Mouse (Mus musculus) frontal cortex, postnatal 36 days (tissue): ENCODE data around the gene Olfr781.
"Not testable (repeated sequence)": the region's sequence is repeated elsewhere in the genome, so short reads cannot be mapped to it uniquely, and the experiment has no call there.

Source experiments
- DNase-seq, 2 experiments: peaks; one replicate each; pipeline ENCODE4 v3.0.0; 2022; ENCODE audit warnings: low spot score in 2 of 2

Gene Olfr781

GRCm38 (mm10) chr10:129328554-129328953, at the start of gene Olfr781:
Gene Olfr781 (plus strand): TSS chr10:129328854.
- DNase-seq = no peak

- not testable (repeated sequence) for DNase-seq
Observed at GRCm38 (mm10) chr10:129312973-129313372, 15.7 kb upstream of the Olfr781 start.

- DNase-seq = not testable (repeated sequence)
Observed at GRCm38 (mm10) chr10:129313521-129313920, 15.1 kb upstream of the Olfr781 start.

GRCm38 (mm10) chr10:129317817-129318216, 10.8 kb upstream of the Olfr781 start, which contains the start of gene Olfr780:
Gene Olfr780 (plus strand): TSS chr10:129318117.
- DNase-seq = no peak

GRCm38 (mm10) chr10:129348550-129348949, 19.9 kb downstream of the Olfr781 start, which contains the start of gene Olfr782:
Gene Olfr782 (plus strand): TSS chr10:129348850.
- no peak for DNase-seq

GRCm38 (mm10) chr10:129352475-129352874, 23.8 kb downstream of the Olfr781 start:
- not testable (repeated sequence) for DNase-seq

DNA sequence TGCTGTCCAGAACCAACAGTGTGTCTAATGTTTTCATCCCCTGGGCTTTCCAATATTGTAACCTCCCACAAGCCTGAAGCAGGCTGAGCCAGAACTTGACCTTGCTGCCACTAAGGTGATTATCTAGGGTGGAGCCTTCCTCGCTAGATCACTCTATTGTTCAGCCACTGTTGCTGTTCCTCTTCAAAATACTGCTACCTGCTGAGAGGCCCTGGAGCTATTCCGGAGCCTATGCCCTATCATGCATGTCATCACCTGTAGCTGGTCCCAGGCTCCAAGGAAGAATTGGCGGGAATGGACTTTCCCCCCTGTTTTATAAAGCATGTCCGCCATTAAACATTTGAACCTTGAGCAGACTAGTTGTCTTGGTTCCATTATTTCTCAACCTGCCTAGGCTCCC, 27.8 kb downstream of the Olfr781 start:
- not testable (repeated sequence) for DNase-seq

GRCm38 (mm10) chr10:129357307-129357706, 28.7 kb downstream of the Olfr781 start:
- no peak for DNase-seq

DNA sequence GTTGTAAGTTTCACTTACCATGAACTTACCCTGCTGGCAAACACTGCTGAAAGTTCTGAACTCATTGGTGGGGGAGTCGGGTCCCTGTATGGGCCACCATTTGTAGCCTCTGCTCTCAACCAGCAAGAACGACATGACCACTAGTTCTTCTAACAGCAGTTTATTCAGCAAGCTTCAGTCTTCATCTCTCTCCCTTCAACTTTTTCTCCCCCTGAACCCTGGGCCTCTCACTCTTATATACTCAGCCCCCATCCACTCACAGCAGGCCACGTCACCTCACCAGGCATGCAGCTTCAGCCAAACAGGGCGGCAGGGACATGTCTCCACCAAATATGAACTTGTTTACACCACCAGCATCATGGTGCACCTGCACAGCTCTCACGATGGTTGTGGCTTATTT, 45.4 kb downstream of the Olfr781 start:
- DNase-seq = not testable (repeated sequence)
